Mouse (Mus musculus): ENCODE results near the gene Cyp11a1. TPM values are rescaled to one million over a fixed set of nuclear protein-coding genes. Genes with fewer than 3 reads are reported as not detected.

Gene Cyp11a1
- total RNA-seq, 2 experiments from 2014 or later = 3.8 to 4.7 TPM

DNA sequence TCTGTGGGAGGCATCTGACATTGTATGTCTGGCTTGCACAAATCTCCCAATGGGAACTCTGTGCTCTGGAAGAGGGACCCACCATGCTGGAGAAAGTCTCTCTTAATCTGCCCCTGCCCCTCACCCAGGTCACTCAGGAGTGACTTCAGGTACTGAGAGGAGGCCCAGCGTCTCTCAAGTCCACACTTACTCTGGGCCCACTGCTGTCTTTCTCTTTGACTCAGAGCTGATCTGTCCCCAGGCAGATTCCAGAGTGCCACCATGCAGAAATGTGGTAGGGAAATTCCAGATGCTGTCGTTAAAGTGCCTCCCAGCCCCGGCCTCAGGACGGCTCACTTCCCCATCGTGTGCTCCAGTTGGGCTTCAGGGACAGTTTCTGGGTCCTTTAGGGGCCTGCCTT is 32.0 kb upstream of the Cyp11a1 start:
- intact Hi-C loops (cut with DNase I) = no loop called here
- no peak overlapping the region for H3K27ac ChIP-seq
- DNase-seq (ENCODE audit: extremely low spot score in 1 of 2, low spot score in 2 of 2) = no peak
- TF ChIP-seq CTCF (IDR thresholded peaks at IDR 0.05) = no peak
- no peak overlapping the region for H3K4me3 ChIP-seq

DNA sequence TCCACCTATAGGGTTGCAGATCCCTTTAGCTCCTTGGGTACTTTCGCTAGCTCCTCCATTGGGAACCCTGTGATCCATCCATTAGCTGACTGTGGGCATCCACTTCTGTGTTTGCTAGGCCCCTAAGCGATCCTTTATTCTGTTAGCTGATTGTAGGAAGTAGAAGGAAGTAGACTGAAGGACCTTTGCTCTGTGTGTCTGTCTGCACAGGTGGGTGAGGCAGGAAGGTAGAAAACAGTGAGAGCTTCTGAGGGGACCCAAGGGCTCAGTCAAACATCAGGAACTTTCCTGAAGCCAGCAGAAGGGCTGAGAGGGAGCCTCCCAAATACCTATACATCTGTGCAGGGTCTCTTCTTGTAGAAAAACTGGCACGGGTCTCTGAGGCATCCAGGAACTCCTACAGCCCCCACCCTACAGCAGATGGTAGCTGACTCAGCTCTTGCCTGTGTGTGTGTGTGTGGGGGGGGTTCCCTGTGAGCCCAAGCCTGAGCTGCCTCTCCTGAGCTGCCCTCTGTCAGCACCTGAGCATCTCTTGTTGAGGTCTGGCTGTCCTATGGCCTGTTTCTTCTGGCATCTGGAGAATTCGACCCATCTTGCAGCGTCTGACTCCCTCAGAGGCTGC is 30.9 kb upstream of the Cyp11a1 start:
- peak in 1 of 2 experiments; percentile 41 for DNase-seq (ENCODE audit: extremely low spot score in 1 of 2, low spot score in 2 of 2)

DNA sequence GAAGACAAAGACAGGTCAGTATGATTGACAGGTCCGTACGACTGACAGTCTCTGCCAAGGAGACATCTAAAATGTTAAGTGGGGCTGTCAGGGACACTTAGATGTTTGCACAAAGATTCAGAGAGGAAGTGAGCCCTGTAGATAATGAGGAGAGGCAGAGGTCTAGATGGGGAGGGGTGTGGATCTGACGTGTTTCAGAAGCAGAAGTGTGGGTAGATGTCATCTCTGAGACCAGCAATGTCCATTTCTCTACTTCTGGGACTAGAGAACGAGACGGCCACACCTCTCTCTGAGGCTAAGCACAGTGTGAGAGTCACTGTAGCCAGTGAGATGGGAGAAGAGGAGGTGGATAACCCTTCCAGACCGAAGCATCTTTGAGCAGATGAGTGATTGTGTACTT is 28.2 kb upstream of the Cyp11a1 start:
- no peak for TF ChIP-seq CTCF (IDR thresholded peaks at IDR 0.05)
- intact Hi-C loops (cut with DNase I) = no loop called here
- no peak overlapping the region for H3K27ac ChIP-seq
- no peak overlapping the region for H3K4me3 ChIP-seq
- DNase-seq (ENCODE audit: extremely low spot score in 1 of 2, low spot score in 2 of 2) = no peak

More for the DNA sequence above, 30.9 kb upstream of the Cyp11a1 start:
- intact Hi-C loops (cut with DNase I) = no loop called here
- TF ChIP-seq CTCF (IDR thresholded peaks at IDR 0.05) = no peak
- no peak overlapping the region for H3K4me3 ChIP-seq
- H3K27ac ChIP-seq = no peak overlapping the region

DNA sequence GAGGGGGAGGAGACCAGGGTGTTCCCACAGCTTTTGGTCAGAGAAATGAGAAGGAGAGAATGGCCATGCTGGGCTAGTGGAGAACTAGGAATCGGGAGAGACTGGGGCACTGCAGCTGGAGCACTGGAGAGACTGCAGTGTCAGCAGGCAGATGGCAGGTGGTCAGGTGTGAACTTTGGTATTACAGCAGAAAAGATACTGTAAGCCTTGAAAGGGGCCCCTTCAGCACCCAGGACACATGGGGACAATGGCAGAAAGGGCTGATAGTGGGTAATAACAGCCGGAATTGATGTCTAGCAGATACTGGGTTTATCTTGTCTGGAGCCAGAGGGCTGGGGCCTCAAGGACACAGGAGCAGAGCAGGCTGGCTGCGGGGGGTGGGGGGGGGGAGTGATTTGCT is 27.4 kb upstream of the Cyp11a1 start:
- H3K4me3 ChIP-seq = no peak overlapping the region
- no peak for TF ChIP-seq CTCF (IDR thresholded peaks at IDR 0.05)
- no peak overlapping the region for H3K27ac ChIP-seq
- DNase-seq (ENCODE audit: extremely low spot score in 1 of 2, low spot score in 2 of 2) = no peak
- intact Hi-C loops (cut with DNase I) = no loop called here

DNA sequence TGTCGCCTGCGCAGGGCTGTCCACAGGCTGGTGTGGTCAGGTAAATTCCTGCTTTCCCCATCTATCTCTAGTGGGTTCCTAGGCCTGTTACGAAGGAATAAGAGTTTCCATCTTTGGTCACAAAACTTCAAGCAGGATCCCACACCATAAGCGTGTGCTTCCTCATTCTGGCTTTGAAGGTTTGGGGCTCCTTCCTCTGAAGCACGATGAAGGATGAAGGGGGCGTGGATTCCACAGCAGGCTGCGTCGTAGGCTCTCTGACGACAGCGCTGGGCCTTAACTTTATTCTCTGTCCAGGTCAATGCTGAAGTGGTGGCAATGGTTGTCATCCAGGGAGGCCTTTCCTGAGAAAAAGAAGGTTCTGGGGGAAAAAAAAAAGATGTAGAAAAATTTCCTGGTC is 25.6 kb upstream of the Cyp11a1 start:
- intact Hi-C loops (cut with DNase I) = no loop called here
- no peak overlapping the region for H3K4me3 ChIP-seq
- no peak overlapping the region for H3K27ac ChIP-seq
- no peak for TF ChIP-seq CTCF (IDR thresholded peaks at IDR 0.05)
- DNase-seq (ENCODE audit: extremely low spot score in 1 of 2, low spot score in 2 of 2) = no peak

DNA sequence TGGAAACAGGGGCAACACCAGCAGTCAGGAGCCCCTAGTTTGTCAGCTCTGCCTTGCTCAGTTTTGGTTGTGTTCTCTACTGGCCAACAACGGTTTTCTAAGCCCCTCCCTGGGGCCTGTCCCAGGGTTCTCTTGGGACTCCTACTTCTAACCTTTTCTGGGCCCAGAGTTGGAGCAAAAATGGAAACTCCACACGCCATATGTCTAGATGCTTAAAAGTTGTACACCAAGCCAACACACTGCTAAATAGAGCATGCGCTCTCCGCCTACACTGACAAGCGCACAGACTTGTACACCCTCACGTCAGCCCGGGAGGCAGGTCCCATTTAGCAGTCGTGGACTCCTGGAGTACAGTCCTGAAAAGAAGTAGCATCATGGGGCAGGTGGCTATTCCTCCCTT is 20.9 kb upstream of the Cyp11a1 start:
- peak; percentile 48 to 62 for DNase-seq (ENCODE audit: extremely low spot score in 1 of 2, low spot score in 2 of 2)
- Histone ChIP-seq H3K4me3 (no peak overlapping the region), H3K27ac (peak overlapping the region; percentile 71; the same call in 1 of the 2 replicates)
- intact Hi-C loops (cut with DNase I) = loop anchor here (2.0 kb wide), 1 partner anchor 19 kb away; no protein-coding TSS in a partner anchor
- no peak for TF ChIP-seq CTCF (IDR thresholded peaks at IDR 0.05)

DNA sequence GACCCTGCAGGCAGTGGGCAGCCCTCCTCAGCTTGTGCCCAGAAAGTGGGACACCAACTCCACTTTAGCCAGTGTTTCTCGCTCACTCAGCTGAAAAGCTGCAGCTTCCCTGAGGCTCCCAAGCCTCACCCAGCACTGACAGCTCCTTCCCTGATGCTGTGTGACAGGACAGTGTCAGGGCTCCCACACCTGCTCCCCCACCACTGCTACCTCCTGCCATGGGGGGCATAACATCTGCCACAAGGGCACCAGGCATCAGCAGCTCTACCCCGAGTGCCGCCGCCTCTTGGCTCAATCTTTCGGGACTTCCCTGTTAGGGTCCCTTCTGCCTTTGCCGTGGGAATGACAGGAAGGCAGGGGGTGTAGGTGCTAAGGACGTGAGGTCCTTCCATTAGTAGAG is 19.9 kb upstream of the Cyp11a1 start:
- DNase-seq (ENCODE audit: extremely low spot score in 1 of 2, low spot score in 2 of 2) = no peak
- intact Hi-C loops (cut with DNase I) = no loop called here
- TF ChIP-seq CTCF (IDR thresholded peaks at IDR 0.05) = no peak
- Histone ChIP-seq H3K27ac (peak overlapping the region; percentile 51), H3K4me3 (no peak overlapping the region)

DNA sequence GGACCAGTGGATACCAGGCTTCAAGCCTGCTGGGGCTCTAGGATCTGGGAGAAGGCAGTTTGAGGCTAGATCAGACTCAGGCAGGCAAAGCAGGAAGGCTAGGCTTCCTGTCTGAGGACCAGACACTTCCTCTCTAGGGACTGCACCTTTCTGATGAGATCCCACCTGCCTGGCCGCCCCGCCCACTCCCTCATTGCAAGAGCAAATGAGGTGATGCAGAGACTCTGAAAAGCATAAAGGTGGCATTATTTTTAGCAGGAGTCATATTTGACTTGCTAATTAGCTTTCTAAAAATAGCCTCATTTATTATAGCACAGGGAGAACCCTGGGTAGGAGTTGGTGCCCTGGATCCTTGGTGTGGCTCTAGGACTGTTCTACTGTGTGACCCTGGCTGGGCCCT is 18.1 kb upstream of the Cyp11a1 start:
- Histone ChIP-seq H3K4me3 (no peak overlapping the region), H3K27ac (no peak overlapping the region)
- no peak for TF ChIP-seq CTCF (IDR thresholded peaks at IDR 0.05)
- intact Hi-C loops (cut with DNase I) = no loop called here
- DNase-seq (ENCODE audit: extremely low spot score in 1 of 2, low spot score in 2 of 2) = no peak

DNA sequence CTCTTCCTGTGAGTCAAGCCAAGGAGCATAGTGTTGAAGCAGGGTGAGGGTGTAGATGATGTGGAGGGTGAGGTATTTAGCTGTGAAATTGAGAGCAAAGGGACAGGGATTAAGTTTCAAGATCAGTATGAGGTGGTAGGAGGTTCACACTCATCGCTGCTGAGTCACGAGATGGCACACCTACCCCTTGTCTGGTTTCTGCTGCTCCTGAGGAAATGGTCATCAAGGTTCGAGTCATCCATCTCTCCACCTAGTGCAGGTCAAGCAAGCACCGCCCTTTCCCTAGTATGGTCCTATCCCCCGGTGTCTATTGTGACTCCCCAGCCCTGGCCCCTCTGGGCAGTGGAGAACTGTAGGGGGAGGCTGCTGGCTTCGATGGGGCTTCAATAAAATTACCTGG is 16.9 kb upstream of the Cyp11a1 start:
- intact Hi-C loops (cut with DNase I) = no loop called here
- H3K4me3 ChIP-seq = no peak overlapping the region
- H3K27ac ChIP-seq = no peak overlapping the region
- no peak for TF ChIP-seq CTCF (IDR thresholded peaks at IDR 0.05)
- no peak for DNase-seq (ENCODE audit: extremely low spot score in 1 of 2, low spot score in 2 of 2)

DNA sequence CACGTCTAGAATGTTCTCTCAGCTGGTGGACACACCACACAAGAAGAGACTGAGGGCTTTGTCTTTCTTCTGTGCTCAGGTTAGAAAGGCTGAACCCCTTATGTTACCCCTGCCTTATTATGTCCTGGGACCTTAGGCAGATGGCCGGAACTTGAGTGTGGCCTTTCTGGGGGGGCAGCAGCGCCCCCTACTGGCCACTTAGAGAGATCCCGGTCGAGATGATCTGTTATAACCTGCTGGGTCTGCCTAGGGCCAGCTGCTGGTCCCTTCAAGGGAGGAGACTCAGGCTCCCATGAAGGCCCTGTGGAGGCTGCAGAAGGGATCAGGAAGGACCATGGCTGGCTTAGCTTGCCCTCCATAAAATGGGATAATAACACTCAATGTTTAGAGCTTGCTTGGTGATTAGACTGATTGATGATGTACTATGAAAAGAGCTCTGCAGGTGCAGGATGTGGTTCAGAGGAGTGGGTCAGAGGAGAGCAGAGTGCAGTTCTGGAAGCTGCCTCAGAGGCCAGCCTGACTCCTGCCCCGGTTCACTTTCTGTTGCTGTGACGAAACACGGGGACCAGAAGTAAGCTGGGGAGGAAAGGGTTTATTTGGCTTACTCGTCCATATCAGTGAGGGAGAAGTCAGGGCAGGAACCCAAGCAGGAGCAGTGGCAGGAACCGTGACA is 15.6 kb upstream of the Cyp11a1 start:
- H3K4me3 ChIP-seq = no peak overlapping the region
- TF ChIP-seq CTCF (IDR thresholded peaks at IDR 0.05) = peak; percentile 86
- intact Hi-C loops (cut with DNase I) = loop anchor here (1.0 kb wide), 1 partner anchor 55 kb away; no protein-coding TSS in a partner anchor
- H3K27ac ChIP-seq = no peak overlapping the region
- no peak for DNase-seq (ENCODE audit: extremely low spot score in 1 of 2, low spot score in 2 of 2)

DNA sequence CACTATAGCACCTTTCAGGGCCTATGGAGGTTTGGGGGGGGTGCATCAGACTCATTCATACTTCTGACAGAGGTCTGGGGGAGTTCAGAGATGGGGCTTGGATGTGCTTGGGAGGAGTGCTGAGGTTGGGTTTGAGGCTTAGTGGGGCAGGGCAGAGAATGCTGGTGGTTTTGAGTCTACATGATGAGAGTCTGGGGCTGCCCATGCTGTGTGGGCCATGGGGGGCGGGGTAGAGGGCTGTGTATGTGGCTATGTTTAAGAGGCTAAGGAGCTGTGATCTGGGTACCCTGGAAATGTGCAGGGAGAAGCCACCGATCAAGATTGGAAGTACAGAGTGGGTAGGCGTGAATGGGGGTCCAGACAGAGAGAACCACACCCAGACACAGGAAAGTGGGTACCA is 14.2 kb upstream of the Cyp11a1 start:
- no peak for DNase-seq (ENCODE audit: extremely low spot score in 1 of 2, low spot score in 2 of 2)
- no peak overlapping the region for H3K4me3 ChIP-seq

DNA sequence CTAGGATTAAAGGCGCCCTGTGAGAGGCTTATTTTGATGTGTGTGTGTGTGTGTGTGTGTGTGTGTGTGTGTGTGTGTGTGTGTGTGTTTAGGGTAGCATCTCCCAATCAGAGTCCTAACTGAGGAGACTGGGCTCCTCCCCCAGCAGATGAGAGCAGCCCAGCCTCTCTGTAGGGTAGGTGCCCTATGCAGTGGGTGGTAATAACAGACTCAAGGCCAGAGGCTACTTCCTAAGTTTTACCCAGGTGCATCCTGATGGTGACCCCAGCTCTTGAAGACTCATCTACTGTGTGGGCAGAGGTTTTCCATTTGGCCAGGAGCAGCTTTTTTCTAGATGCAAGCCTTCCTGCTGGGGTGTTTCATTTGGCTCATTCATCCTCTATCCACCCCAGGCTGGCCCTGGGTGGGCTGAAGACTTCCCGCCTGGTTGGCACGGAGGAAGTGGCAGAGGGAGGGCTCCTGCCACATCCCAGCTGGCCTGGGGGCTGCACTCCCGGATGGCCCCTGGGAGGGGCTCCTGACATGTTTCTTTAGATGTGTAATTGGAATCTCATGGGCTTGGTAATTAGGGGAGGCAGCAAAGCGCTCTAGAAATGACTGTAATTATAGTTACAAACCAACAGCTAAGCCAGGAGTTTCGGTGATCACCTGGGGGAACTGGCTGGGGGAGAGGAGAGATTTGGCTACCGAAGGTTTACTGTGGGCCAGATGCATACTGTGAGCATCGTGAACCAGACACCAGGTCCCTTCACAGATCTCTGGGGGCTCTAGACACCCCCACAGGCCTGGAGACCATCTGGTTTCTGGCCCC is 13.2 kb upstream of the Cyp11a1 start:
- intact Hi-C loops (cut with DNase I) = no loop called here
- TF ChIP-seq CTCF (IDR thresholded peaks at IDR 0.05) = no peak
- Histone ChIP-seq H3K4me3 (no peak overlapping the region), H3K27ac (no peak overlapping the region)
- DNase-seq (ENCODE audit: extremely low spot score in 1 of 2, low spot score in 2 of 2) = no peak

More for the DNA sequence above, 14.2 kb upstream of the Cyp11a1 start:
- no peak for TF ChIP-seq CTCF (IDR thresholded peaks at IDR 0.05)
- intact Hi-C loops (cut with DNase I) = no loop called here
- no peak overlapping the region for H3K27ac ChIP-seq

Data from left cerebral cortex, adult 2 months (tissue).